Mouse (Mus musculus) ES-Bruce4 (cell line): ENCODE measurements around the gene Prdm10. TPM values are rescaled to one million over a fixed set of nuclear protein-coding genes. Genes with fewer than 3 reads are reported as not detected.

ENCODE experiments used
- H3K27ac ChIP-seq: 2 replicates; pipeline ENCODE4 v1.5.1; 2012; ENCODE audit warnings: low read length, inconsistent platforms; ENCODE audit not compliant: insufficient read depth
- H3K27me3 ChIP-seq: 2 replicates; pipeline ENCODE4 v1.6.1; 2012; ENCODE audit warnings: mild to moderate bottlenecking, low read length, inconsistent platforms; ENCODE audit not compliant: control insufficient read depth, poor library complexity, insufficient read depth, severe bottlenecking
- H3K36me3 ChIP-seq: 2 replicates; pipeline ENCODE4 v1.6.1; 2012; ENCODE audit warnings: inconsistent platforms, mild to moderate bottlenecking, low read length, moderate library complexity; ENCODE audit not compliant: control insufficient read depth, poor library complexity, insufficient read depth, severe bottlenecking
- H3K4me1 ChIP-seq: one replicate; pipeline ENCODE4 v1.8.1; 2011; ENCODE audit warnings: low read length; ENCODE audit not compliant: control insufficient read depth, insufficient read depth
- H3K4me3 ChIP-seq: 2 replicates; pipeline ENCODE4 v1.5.1; 2011; ENCODE audit warnings: low read depth, mild to moderate bottlenecking, low read length
- H3K9ac ChIP-seq: 2 replicates; pipeline ENCODE4 v1.6.1; 2012; ENCODE audit warnings: low read depth, mild to moderate bottlenecking, inconsistent platforms; ENCODE audit not compliant: poor library complexity, severe bottlenecking
- H3K9me3 ChIP-seq: replicated peaks from 2 replicates; pipeline ENCODE4 v1.6.1; 2012; ENCODE audit warnings: mild to moderate bottlenecking, low read length, inconsistent platforms; ENCODE audit not compliant: control insufficient read depth, poor library complexity, insufficient read depth, severe bottlenecking
- CTCF ChIP-seq: IDR thresholded peaks from one replicate; pipeline ENCODE4 v1.8.1; 2011; ENCODE audit warnings: low read depth, low read length
- EP300 ChIP-seq: IDR thresholded peaks from 2 replicates; pipeline ENCODE4 v1.6.1; 2011; ENCODE audit warnings: low read depth, low read length; ENCODE audit not compliant: insufficient read depth
- POLR2A ChIP-seq: IDR thresholded peaks from one replicate; pipeline ENCODE4 v1.8.1; 2011; ENCODE audit warnings: low read length; ENCODE audit not compliant: insufficient read depth
- polyA plus RNA-seq: library from polyadenylated mRNA; stranded (reverse); fragments of >200 nt; gene quantifications from 2 replicates; pipeline ENCODE4 v1.2.4, GENCODE M21; 2011; ENCODE audit warnings: low read depth; ENCODE audit not compliant: missing spikeins, insufficient read depth, insufficient read length

Gene Prdm10
- polyA plus RNA-seq, 1 experiment, result 18.0 TPM

DNA sequence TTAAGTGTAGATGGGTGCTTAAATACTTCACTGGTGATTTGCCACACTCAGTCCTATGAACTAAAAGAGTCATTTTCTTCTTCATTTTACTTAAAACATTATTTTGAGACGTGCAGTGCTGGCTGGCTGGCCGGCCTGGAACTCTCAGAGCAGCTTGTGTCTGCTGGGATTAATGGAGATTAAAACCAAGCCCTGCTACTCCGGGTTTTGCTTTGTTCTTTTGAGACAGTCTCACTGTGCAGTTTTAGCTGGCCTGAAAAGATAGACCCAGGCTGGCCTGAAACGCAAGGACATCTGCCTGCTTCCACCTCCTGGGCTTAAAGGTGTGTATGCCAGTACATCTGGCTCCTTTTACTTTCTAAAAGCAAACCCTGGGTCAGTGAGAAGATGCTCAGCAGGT, 2.2 kb downstream of the Prdm10 start:
- Histone ChIP-seq H3K4me1 (peaks cover 3% of the 10 kb centered on the region), H3K9ac (0 out of 2 replicates have a peak overlapping the region, but pooled peaks have one; percentile 99), H3K9me3 (no peaks in the 10 kb centered on the region), H3K4me3 (no peak overlapping the region), H3K27ac (peak overlapping the region; percentile 5; the same call in 1 of the 2 replicates), H3K27me3 (no peaks in the 10 kb centered on the region), H3K36me3 (no peaks in the 10 kb centered on the region)
- TF ChIP-seq POLR2A (no peak), CTCF (no peak), EP300 (no peak)

DNA sequence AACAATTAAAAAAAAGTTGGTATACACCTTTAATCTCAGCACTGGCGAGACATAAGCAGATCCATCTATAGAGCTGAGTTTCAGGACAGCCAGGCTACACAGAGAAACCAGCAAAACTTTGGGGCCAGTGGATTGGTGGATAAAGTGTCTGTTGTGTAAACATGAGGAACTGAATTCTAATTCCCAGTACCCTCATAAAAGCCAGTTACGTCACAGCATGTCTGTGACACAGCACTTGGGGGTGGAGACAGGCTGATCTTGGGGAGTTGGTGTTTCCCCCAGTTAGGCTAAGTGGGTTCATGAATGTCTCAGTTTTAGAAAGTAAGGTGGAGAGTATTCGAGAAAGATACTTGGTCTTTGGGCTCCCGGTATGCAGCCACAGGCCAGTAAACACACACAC, 2.7 kb downstream of the Prdm10 start:
- no peak overlapping the region for H3K4me3 ChIP-seq

DNA sequence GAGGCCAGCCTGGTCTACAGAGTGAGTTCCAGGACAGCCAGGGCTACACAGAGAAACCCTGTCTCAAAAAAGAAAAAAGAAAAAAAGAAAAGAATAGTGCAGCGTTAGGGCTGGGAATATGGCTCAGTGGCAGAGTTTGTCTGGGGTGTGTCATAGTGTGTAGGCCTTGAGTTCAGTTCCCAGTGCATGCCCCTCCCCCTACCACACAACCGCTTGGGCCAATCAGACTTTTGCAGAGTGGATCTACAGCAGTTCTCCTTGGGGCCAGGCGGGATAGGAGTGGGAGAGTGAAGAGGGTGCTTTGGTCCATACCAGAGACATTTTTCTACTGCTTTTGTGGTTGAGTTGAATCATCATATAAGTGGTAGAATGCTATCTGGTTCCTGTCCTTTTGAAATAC, 3.6 kb downstream of the Prdm10 start:
- no peaks in the 10 kb centered on the region for H3K27me3 ChIP-seq
- H3K4me3 ChIP-seq, result no peak overlapping the region
- 0 out of 2 replicates have a peak overlapping the region, but pooled peaks have one; percentile 31 for H3K27ac ChIP-seq
- TF ChIP-seq CTCF, result no peak
- TF ChIP-seq POLR2A, result no peak
- TF ChIP-seq EP300, result no peak
- H3K36me3 ChIP-seq, result no peaks in the 10 kb centered on the region
- H3K9me3 ChIP-seq, result no peaks in the 10 kb centered on the region
- no peak overlapping the region for H3K9ac ChIP-seq
- H3K4me1 ChIP-seq, result no peaks in the 10 kb centered on the region

More for the DNA sequence above, 2.7 kb downstream of the Prdm10 start:
- Histone ChIP-seq H3K36me3 (no peaks in the 10 kb centered on the region), H3K9ac (no peak overlapping the region), H3K27me3 (no peaks in the 10 kb centered on the region), H3K27ac (peak overlapping the region; percentile 5; the same call in 1 of the 2 replicates), H3K4me1 (peaks cover 2% of the 10 kb centered on the region), H3K9me3 (no peaks in the 10 kb centered on the region)
- TF ChIP-seq POLR2A, result no peak
- TF ChIP-seq CTCF, result no peak
- no peak for TF ChIP-seq EP300

DNA sequence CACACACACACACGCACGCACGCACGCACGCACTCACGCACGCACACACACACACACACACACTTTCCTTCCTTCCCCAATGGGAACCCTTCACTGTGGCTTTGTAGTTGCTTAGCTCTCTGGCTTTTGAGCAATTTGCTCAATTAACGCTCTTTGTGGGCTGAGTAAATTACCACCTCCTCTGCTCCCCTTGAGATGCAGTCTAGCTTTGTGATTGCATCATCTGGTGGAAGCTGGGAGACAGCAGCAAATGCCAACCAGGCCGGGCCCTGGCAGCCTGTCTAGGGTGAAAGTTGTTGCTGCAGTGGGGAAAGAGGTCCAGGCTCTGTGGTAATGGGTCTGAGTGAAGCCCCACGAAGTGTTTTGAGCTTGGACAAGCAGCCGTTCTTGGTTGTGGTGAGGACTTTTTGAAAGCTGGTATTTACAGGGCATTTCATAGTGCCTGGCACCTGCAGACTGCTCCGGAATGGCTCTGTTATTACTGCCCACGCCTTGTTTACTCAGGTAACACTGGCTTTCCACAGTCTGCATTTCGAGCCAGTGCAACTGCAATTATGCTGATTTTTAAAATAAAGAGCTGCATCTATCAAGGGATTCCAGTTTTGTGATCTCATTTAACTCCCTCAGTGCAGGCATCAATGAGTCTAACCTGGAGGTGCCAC, 10.0 kb downstream of the Prdm10 start:
- TF ChIP-seq EP300, result no peak
- TF ChIP-seq CTCF, result no peak
- TF ChIP-seq POLR2A, result no peak

DNA sequence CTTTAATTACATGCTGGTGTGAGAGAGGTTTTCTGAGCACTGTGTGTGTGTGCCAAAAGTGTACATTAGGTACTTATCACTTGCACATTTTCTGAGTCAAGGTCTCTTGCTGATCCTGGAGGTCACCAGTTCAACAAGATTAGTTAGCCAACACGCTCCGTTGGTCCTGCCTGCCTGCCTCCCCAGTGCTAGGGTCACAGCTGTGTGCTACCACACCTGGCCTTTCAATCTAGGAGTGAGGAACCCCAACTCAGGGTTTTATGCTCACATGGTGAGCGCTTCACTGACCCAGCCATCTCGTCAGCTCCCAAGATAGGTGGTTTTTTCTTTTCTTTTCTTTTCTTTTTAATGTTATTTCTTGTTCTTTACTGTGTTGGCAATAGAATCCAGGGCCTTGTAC, 11.6 kb downstream of the Prdm10 start:
- H3K4me3 ChIP-seq, result no peak overlapping the region
- H3K36me3 ChIP-seq, result no peaks in the 10 kb centered on the region
- H3K9ac ChIP-seq, result no peak overlapping the region
- H3K4me1 ChIP-seq, result no peaks in the 10 kb centered on the region
- TF ChIP-seq POLR2A (no peak), EP300 (no peak), CTCF (no peak)
- H3K27ac ChIP-seq, result no peak overlapping the region
- H3K27me3 ChIP-seq, result no peaks in the 10 kb centered on the region
- no peaks in the 10 kb centered on the region for H3K9me3 ChIP-seq

More for the DNA sequence above, 10.0 kb downstream of the Prdm10 start:
- Histone ChIP-seq H3K36me3 (no peaks in the 10 kb centered on the region), H3K4me3 (no peak overlapping the region), H3K9ac (no peak overlapping the region), H3K9me3 (no peaks in the 10 kb centered on the region), H3K4me1 (no peaks in the 10 kb centered on the region), H3K27ac (no peak overlapping the region), H3K27me3 (no peaks in the 10 kb centered on the region)

DNA sequence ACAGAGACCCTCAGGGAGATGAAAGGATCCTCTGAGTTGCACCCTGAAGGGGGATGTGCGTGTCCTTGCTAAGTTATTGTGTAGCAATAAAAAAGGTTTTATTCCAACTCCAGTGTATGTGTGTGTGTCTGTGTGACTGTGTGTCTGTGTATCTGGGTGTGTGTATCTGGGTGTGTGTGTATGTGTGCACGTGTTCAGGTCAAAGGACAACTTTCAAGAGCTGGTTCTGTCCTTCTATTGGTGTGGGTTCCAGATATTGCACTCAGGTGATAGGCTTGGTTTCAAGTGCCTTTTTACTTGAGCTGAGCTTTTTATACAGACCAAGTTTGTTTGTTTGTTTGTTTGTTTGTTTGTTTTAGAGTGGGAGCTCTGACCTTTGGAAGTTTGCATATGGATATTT, 12.9 kb downstream of the Prdm10 start:
- H3K9me3 ChIP-seq, result no peaks in the 10 kb centered on the region
- H3K4me3 ChIP-seq, result no peak overlapping the region
- TF ChIP-seq CTCF (no peak), EP300 (no peak), POLR2A (no peak)
- H3K36me3 ChIP-seq, result no peaks in the 10 kb centered on the region
- no peaks in the 10 kb centered on the region for H3K4me1 ChIP-seq
- no peak overlapping the region for H3K27ac ChIP-seq
- no peaks in the 10 kb centered on the region for H3K27me3 ChIP-seq
- no peak overlapping the region for H3K9ac ChIP-seq
